Mouse (Mus musculus): Measurements from ENCODE around the gene Neurl3. TPM values are rescaled to one million over a fixed set of nuclear protein-coding genes. Genes with fewer than 3 reads are reported as not detected.

Gene Neurl3
- polyA plus RNA-seq (2012; rRNA removed) (3.0 and 3.7 TPM in 2 replicates), polyA plus RNA-seq (2014; fragmentation: Nextera tagmentation; extraction: Ambion mirVana) (1.8 and 1.9 TPM in 2 replicates)

GRCm38 (mm10) chr1:36274455-36274854, at the start of gene Neurl3:
Gene Neurl3, minus strand, starts transcription at chr1:36274679.
- Histone ChIP-seq H3K36me3 (ENCODE audit: control insufficient read depth, insufficient read depth, low read length) (no peaks in the 10 kb centered on the region), H3K27ac (replicated peaks; ENCODE audit: low read depth, low read length) (no peak within 1 kb of the TSS), H3K9me3 (ENCODE audit: control insufficient read depth, low read length) (no peaks in the 10 kb centered on the region), H3K9ac (ENCODE audit: low read depth, low read length, severe bottlenecking) (0 out of 2 replicates have a peak within 1 kb of the TSS, but pooled peaks have one; percentile 28), H3K4me1 (ENCODE audit: control insufficient read depth, insufficient read depth, low read length) (peaks cover 6% of the 10 kb centered on the region), H3K27me3 (ENCODE audit: control insufficient read depth, insufficient read depth, low read length) (peaks cover 4% of the 10 kb centered on the region; the same call in 1 of the 2 replicates), H3K4me2 (replicated peaks; ENCODE audit: low read depth, low read length, severe bottlenecking) (no peak within 1 kb of the TSS), H3K4me3 (replicated peaks; ENCODE audit: low read length) (no peak within 1 kb of the TSS)
- DNase-seq (ENCODE audit: low spot score) (no peak), ATAC-seq (ENCODE audit: low FRiP score, low read depth) (no peak)
- WGBS, result 87% methylated on average over 5 of the region's 5 CpGs
- no peak for TF ChIP-seq POLR2A (IDR thresholded peaks at IDR 0.05; ENCODE audit: borderline replicate concordance, extremely low read depth, insufficient read depth, insufficient read length)

GRCm38 (mm10) chr1:36323746-36324448, 49.4 kb upstream of the Neurl3 start:
- H3K4me1 ChIP-seq (ENCODE audit: control insufficient read depth, insufficient read depth, low read length), result no peaks in the 10 kb centered on the region
- H3K9me3 ChIP-seq (ENCODE audit: control insufficient read depth, low read length), result no peaks in the 10 kb centered on the region
- H3K9ac ChIP-seq (ENCODE audit: low read depth, low read length, severe bottlenecking), result no peak overlapping the region
- H3K4me3 ChIP-seq (replicated peaks; ENCODE audit: low read length), result no peak overlapping the region
- 42% methylated on average over 8 of the region's 8 CpGs for WGBS
- H3K27me3 ChIP-seq (ENCODE audit: control insufficient read depth, insufficient read depth, low read length), result no peaks in the 10 kb centered on the region
- no peak overlapping the region; the same call in 1 of the 2 replicates for H3K27ac ChIP-seq (replicated peaks; ENCODE audit: low read depth, low read length)
- H3K4me2 ChIP-seq (replicated peaks; ENCODE audit: low read depth, low read length, severe bottlenecking), result no peak overlapping the region
- DNase-seq (ENCODE audit: low spot score), result peak; percentile 75
- peak; percentile 35; the same call in 1 of the 2 replicates for ATAC-seq (ENCODE audit: low FRiP score, low read depth)
- peaks cover 17% of the 10 kb centered on the region for H3K36me3 ChIP-seq (ENCODE audit: control insufficient read depth, insufficient read depth, low read length)
- no peak for TF ChIP-seq POLR2A (IDR thresholded peaks at IDR 0.05; ENCODE audit: borderline replicate concordance, extremely low read depth, insufficient read depth, insufficient read length)

- 42% methylated on average over 9 of the region's 9 CpGs for WGBS
- Histone ChIP-seq H3K4me1 (ENCODE audit: control insufficient read depth, insufficient read depth, low read length) (no peaks in the 10 kb centered on the region), H3K27me3 (ENCODE audit: control insufficient read depth, insufficient read depth, low read length) (no peaks in the 10 kb centered on the region), H3K9ac (ENCODE audit: low read depth, low read length, severe bottlenecking) (no peak overlapping the region), H3K27ac (replicated peaks; ENCODE audit: low read depth, low read length) (no peak overlapping the region), H3K36me3 (ENCODE audit: control insufficient read depth, insufficient read depth, low read length) (peaks cover 20% of the 10 kb centered on the region), H3K4me2 (replicated peaks; ENCODE audit: low read depth, low read length, severe bottlenecking) (no peak overlapping the region), H3K9me3 (ENCODE audit: control insufficient read depth, low read length) (no peaks in the 10 kb centered on the region), H3K4me3 (replicated peaks; ENCODE audit: low read length) (no peak overlapping the region)
- ATAC-seq (ENCODE audit: low FRiP score, low read depth) (no peak), DNase-seq (ENCODE audit: low spot score) (no peak)
- no peak for TF ChIP-seq POLR2A (IDR thresholded peaks at IDR 0.05; ENCODE audit: borderline replicate concordance, extremely low read depth, insufficient read depth, insufficient read length)
Measured at GRCm38 (mm10) chr1:36323076-36323475, 48.6 kb upstream of the Neurl3 start.

- TF ChIP-seq POLR2A (IDR thresholded peaks at IDR 0.05; ENCODE audit: borderline replicate concordance, extremely low read depth, insufficient read depth, insufficient read length), result no peak
- H3K4me2 ChIP-seq (replicated peaks; ENCODE audit: low read depth, low read length, severe bottlenecking), result no peak overlapping the region
- no peaks in the 10 kb centered on the region for H3K27me3 ChIP-seq (ENCODE audit: control insufficient read depth, insufficient read depth, low read length)
- H3K9ac ChIP-seq (ENCODE audit: low read depth, low read length, severe bottlenecking), result no peak overlapping the region
- no peaks in the 10 kb centered on the region for H3K9me3 ChIP-seq (ENCODE audit: control insufficient read depth, low read length)
- H3K4me3 ChIP-seq (replicated peaks; ENCODE audit: low read length), result no peak overlapping the region
- DNase-seq (ENCODE audit: low spot score), result no peak
- peaks cover 16% of the 10 kb centered on the region for H3K36me3 ChIP-seq (ENCODE audit: control insufficient read depth, insufficient read depth, low read length)
- H3K27ac ChIP-seq (replicated peaks; ENCODE audit: low read depth, low read length), result no peak overlapping the region
- H3K4me1 ChIP-seq (ENCODE audit: control insufficient read depth, insufficient read depth, low read length), result no peaks in the 10 kb centered on the region
- ATAC-seq (ENCODE audit: low FRiP score, low read depth), result no peak
- 70% methylated on average over 11 of the region's 11 CpGs for WGBS
Measured at GRCm38 (mm10) chr1:36321829-36322573, 47.5 kb upstream of the Neurl3 start.

- H3K9me3 ChIP-seq (ENCODE audit: control insufficient read depth, low read length), result no peaks in the 10 kb centered on the region
- no peak overlapping the region for H3K27ac ChIP-seq (replicated peaks; ENCODE audit: low read depth, low read length)
- no peak for TF ChIP-seq POLR2A (IDR thresholded peaks at IDR 0.05; ENCODE audit: borderline replicate concordance, extremely low read depth, insufficient read depth, insufficient read length)
- no peak overlapping the region for H3K4me3 ChIP-seq (replicated peaks; ENCODE audit: low read length)
- peaks cover 16% of the 10 kb centered on the region for H3K36me3 ChIP-seq (ENCODE audit: control insufficient read depth, insufficient read depth, low read length)
- WGBS, result 55% methylated on average over 2 of the region's 2 CpGs
- no peak for ATAC-seq (ENCODE audit: low FRiP score, low read depth)
- H3K4me1 ChIP-seq (ENCODE audit: control insufficient read depth, insufficient read depth, low read length), result no peaks in the 10 kb centered on the region
- H3K4me2 ChIP-seq (replicated peaks; ENCODE audit: low read depth, low read length, severe bottlenecking), result no peak overlapping the region
- H3K27me3 ChIP-seq (ENCODE audit: control insufficient read depth, insufficient read depth, low read length), result no peaks in the 10 kb centered on the region
- H3K9ac ChIP-seq (ENCODE audit: low read depth, low read length, severe bottlenecking), result no peak overlapping the region
- no peak for DNase-seq (ENCODE audit: low spot score)
Measured at GRCm38 (mm10) chr1:36321164-36321563, 46.7 kb upstream of the Neurl3 start.

Data from limb, embryonic 14.5 days (tissue).